Mouse (Mus musculus): ENCODE data around the gene Epha4. TPM values are rescaled to one million over a fixed set of nuclear protein-coding genes. Genes with fewer than 3 reads are reported as not detected.

Gene Epha4
- polyA plus RNA-seq, 1 experiment from 2014 or later: 63.6 TPM

DNA sequence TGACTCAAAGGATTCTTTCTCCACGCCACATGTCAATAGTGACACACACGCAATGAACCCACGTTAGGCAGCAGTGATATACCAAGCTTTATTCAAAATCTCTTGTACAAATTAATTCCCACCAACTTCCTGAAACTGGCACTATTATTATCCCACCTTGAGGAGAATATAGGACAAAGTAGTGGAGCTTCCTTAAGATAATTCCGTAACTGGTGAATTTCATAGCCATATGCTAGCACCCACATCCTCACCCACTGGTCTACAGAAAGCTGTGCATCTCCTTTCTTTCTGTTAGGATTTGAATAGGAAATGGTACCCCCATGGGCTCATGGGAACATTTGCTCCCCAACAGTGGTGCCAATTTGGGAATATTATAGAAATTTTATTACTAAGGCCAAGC lies 103.7 kb downstream of the Epha4 start:
- no peaks in the 10 kb centered on the region for H3K9me3 ChIP-seq
- H3K9ac ChIP-seq: no peak overlapping the region
- H3K36me3 ChIP-seq: no peaks in the 10 kb centered on the region
- ATAC-seq (ENCODE audit: insufficient number of reproducible peaks, insufficient read depth, low FRiP score, low TSS enrichment): no peak
- H3K4me1 ChIP-seq: peaks cover 8% of the 10 kb centered on the region
- H3K4me2 ChIP-seq (replicated peaks): no peak overlapping the region
- 91% methylated on average over 4 of the region's 4 CpGs for WGBS
- no peak overlapping the region for H3K4me3 ChIP-seq
- no peak overlapping the region for H3K27ac ChIP-seq
- H3K27me3 ChIP-seq: no peaks in the 10 kb centered on the region

DNA sequence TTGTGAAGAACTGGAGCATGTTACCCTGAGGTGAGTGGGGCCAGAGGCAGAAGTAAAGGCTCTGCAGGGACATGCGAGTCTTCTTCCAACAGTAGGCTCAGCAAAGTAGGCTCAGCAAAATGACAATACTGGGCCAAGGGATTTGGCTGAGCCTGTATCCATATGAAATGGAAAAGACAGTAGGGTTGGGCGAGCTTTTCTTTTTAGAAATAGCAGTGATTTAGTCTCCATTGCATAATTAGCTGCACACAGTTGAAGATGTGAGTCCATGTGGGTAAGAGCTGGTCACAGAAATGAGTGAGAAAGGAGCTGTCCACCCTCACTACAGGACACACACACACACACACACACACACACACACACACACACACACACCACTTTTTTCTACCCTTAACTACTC lies 104.2 kb downstream of the Epha4 start:
- Histone ChIP-seq H3K27ac (no peak overlapping the region), H3K4me2 (replicated peaks) (no peak overlapping the region), H3K4me3 (no peak overlapping the region), H3K27me3 (no peaks in the 10 kb centered on the region), H3K36me3 (no peaks in the 10 kb centered on the region), H3K9ac (no peak overlapping the region), H3K9me3 (no peaks in the 10 kb centered on the region), H3K4me1 (peaks cover 8% of the 10 kb centered on the region)
- no peak for ATAC-seq (ENCODE audit: insufficient number of reproducible peaks, insufficient read depth, low FRiP score, low TSS enrichment)
- 95% methylated on average over 2 of the region's 2 CpGs for WGBS

DNA sequence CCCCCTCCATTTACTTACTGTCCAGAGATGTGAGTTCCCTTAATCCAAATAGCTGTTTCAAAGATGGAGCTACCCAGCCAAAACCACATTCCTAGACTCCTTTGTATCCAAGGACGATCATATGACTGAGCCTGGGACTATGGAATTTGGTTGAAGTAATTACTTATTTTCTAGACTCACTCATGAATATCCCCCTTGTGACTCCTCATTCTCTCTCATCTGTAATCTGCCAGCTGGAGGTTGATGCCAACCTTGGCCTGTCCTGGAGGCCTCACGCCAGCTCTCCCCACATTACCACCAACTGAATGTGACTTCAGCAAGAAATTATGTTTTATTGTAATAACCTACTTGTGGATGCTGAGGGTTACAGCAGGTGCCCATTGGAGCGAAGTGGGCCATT lies 104.7 kb downstream of the Epha4 start:
- Histone ChIP-seq H3K36me3 (no peaks in the 10 kb centered on the region), H3K4me1 (peaks cover 13% of the 10 kb centered on the region), H3K4me2 (replicated peaks) (no peak overlapping the region), H3K9ac (no peak overlapping the region), H3K27me3 (no peaks in the 10 kb centered on the region), H3K27ac (no peak overlapping the region), H3K4me3 (no peak overlapping the region), H3K9me3 (no peaks in the 10 kb centered on the region)
- ATAC-seq (ENCODE audit: insufficient number of reproducible peaks, insufficient read depth, low FRiP score, low TSS enrichment): no peak
- WGBS: 88% methylated on average over 3 of the region's 3 CpGs

DNA sequence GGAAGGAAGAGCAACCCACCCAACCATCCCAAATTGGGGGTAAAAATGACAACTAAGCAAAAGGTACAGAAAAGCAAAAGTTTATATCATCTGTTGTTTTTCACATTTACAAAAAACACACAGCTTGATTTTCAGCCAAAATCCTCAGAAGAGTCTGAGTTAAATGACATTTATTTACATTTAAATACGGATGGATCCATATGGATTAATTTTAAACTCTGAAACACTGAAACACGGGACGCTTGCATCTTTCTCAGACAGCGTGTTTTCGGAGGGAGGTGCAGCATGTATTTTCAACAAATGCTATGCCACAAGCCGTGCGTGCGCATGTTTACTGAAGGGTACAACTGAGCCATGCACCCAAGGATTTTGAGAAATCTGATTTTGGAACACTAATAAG lies 105.4 kb downstream of the Epha4 start:
- Histone ChIP-seq H3K27ac (no peak overlapping the region), H3K4me2 (replicated peaks) (no peak overlapping the region), H3K9me3 (no peaks in the 10 kb centered on the region), H3K36me3 (no peaks in the 10 kb centered on the region), H3K4me1 (peaks cover 19% of the 10 kb centered on the region), H3K4me3 (no peak overlapping the region), H3K9ac (no peak overlapping the region), H3K27me3 (no peaks in the 10 kb centered on the region)
- WGBS: 89% methylated on average over 8 of the region's 8 CpGs
- ATAC-seq (ENCODE audit: insufficient number of reproducible peaks, insufficient read depth, low FRiP score, low TSS enrichment): no peak

DNA sequence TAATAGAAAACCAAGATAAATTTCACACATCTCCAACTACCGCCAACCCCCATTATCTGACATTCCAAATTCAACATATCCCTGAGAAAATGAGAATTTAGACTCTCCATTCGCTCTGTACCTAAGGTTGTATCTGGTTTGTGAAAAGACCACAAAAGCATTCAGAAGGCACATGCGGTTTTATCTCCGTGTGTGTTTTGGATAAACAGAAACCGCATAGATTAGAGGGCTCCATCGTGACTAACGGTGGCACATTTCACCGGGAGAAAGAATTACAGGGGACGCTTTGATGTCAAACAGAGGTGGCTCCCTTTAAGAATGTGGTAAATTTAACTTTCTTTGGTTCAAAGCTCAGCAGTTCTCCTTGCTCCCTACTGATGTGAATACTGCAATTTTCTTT lies 107.5 kb downstream of the Epha4 start:
- Histone ChIP-seq H3K27ac (no peak overlapping the region), H3K9ac (no peak overlapping the region), H3K27me3 (no peaks in the 10 kb centered on the region), H3K4me3 (no peak overlapping the region), H3K36me3 (no peaks in the 10 kb centered on the region), H3K4me1 (peaks cover 39% of the 10 kb centered on the region), H3K4me2 (replicated peaks) (no peak overlapping the region), H3K9me3 (no peaks in the 10 kb centered on the region)
- ATAC-seq (ENCODE audit: insufficient number of reproducible peaks, insufficient read depth, low FRiP score, low TSS enrichment): no peak
- WGBS: 45% methylated on average over 9 of the region's 9 CpGs

DNA sequence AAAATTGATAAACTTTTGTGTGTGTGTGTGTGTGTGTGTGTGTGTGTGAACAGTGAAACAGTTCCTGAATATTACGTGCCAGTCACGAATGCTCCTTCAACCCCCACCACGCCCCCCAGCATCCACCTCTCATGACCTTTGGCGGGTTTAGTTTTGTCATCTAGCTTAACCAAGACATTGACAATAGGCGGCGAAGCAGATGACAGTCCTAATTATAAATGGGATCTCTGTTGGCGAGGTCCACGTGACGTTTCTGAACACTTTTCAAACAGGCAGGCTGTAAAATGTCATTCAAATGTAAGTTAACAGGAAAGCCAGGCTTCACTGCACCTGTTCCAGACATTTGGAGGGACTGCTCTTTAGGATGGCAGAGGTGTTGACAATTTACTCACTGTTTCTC lies 108.3 kb downstream of the Epha4 start:
- Histone ChIP-seq H3K4me1 (peaks cover 39% of the 10 kb centered on the region), H3K36me3 (no peaks in the 10 kb centered on the region), H3K27ac (no peak overlapping the region), H3K9ac (no peak overlapping the region), H3K4me3 (no peak overlapping the region), H3K4me2 (replicated peaks) (no peak overlapping the region), H3K27me3 (no peaks in the 10 kb centered on the region), H3K9me3 (no peaks in the 10 kb centered on the region)
- ATAC-seq (ENCODE audit: insufficient number of reproducible peaks, insufficient read depth, low FRiP score, low TSS enrichment): no peak
- 70% methylated on average over 9 of the region's 9 CpGs for WGBS

DNA sequence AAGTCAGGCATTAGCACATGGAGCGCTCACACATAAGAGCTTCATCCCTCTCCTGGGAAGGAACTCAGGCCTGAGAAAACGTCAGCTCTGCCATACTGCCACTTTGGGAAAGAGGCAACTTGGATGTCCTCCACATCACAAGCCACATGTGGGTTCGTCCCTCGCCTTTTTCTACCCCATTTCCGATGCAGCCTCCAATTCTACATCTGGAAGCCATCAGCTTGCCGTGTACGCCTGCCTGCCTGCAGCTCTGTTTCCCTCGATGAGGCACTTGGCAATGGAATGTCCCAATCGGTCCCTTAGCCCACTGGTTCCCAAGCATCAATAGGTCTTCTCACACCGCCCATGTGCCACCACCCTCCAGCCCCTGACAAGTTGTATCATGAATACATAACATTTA lies 110.4 kb downstream of the Epha4 start:
- Histone ChIP-seq H3K4me3 (no peak overlapping the region), H3K9me3 (no peaks in the 10 kb centered on the region), H3K4me2 (replicated peaks) (no peak overlapping the region), H3K36me3 (peaks cover 3% of the 10 kb centered on the region; the same call in 1 of the 2 replicates), H3K27ac (no peak overlapping the region), H3K27me3 (no peaks in the 10 kb centered on the region), H3K9ac (no peak overlapping the region), H3K4me1 (peaks cover 36% of the 10 kb centered on the region)
- ATAC-seq (ENCODE audit: insufficient number of reproducible peaks, insufficient read depth, low FRiP score, low TSS enrichment): no peak
- 29% methylated on average over 10 of the region's 10 CpGs for WGBS

DNA sequence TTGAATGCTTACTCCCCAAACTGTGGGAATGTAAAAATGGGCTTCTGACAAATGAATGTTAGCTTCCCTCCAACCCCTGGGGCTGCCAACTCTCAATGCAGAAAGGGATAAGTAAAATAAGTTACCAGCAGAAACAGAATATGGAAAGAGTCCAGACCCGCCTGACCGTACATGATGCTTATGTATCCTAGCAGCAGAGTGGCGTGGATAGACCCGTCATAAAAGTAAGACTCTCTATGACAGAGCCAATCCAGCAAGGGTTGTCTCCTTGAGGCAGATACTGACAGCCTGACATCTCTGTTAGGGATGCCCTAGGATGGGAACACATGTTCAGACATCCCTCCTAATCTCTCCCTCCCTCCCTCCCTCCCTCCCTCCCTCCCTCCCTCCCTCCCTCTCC lies 111.9 kb downstream of the Epha4 start:
- Histone ChIP-seq H3K4me1 (peaks cover 34% of the 10 kb centered on the region), H3K9ac (no peak overlapping the region), H3K4me3 (no peak overlapping the region), H3K27me3 (no peaks in the 10 kb centered on the region), H3K4me2 (replicated peaks) (no peak overlapping the region), H3K9me3 (no peaks in the 10 kb centered on the region), H3K36me3 (peaks cover 11% of the 10 kb centered on the region; the same call in 1 of the 2 replicates), H3K27ac (no peak overlapping the region)
- WGBS: 72% methylated on average over 4 of the region's 4 CpGs
- no peak for ATAC-seq (ENCODE audit: insufficient number of reproducible peaks, insufficient read depth, low FRiP score, low TSS enrichment)

DNA sequence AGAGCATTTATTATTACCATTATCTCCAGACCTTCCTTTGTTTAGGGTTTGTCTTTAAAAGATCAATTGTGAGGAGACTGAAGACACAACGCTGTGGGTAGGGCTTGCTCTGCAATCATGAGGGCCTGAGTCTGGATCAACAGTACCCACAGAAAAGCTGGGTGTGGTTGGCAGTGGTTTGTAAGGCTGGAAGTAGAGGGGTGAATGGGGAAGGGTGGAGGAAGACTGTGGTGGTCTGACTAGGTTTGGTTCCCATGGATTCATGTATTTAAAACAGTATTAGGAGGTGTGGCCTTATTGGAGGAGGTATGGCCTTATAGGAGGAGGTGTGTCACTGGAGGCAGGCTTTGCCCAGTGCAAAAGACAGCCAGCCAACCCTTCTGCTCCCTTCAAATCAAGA lies 113.4 kb downstream of the Epha4 start:
- ATAC-seq (ENCODE audit: insufficient number of reproducible peaks, insufficient read depth, low FRiP score, low TSS enrichment): no peak
- peaks cover 18% of the 10 kb centered on the region for H3K36me3 ChIP-seq
- 72% methylated on average over 1 of the region's 1 CpGs for WGBS
- H3K27ac ChIP-seq: no peak overlapping the region
- no peaks in the 10 kb centered on the region for H3K27me3 ChIP-seq
- no peak overlapping the region for H3K9ac ChIP-seq
- H3K4me2 ChIP-seq (replicated peaks): no peak overlapping the region
- peaks cover 31% of the 10 kb centered on the region for H3K4me1 ChIP-seq
- no peaks in the 10 kb centered on the region for H3K9me3 ChIP-seq
- H3K4me3 ChIP-seq: no peak overlapping the region

DNA sequence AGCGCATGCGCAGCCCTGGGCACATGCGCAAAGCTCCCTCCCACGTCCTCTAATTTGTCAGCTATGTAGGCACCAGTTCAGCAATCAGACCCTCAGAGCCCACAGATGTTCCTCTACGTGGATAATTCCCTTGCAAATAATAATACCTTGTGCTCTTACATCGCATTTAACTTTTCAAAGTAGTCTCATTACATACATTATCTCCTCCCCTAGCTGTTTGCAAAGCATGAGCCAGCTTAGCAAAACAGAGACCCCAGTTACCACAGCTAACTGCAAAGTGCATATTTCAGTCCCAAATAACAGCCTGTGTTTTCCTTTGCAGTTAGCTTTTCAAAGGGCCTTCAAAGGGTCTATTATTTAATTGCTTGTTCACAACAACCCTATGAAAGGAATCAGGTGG lies 123.3 kb downstream of the Epha4 start:
- H3K9ac ChIP-seq: no peak overlapping the region
- no peak for ATAC-seq (ENCODE audit: insufficient number of reproducible peaks, insufficient read depth, low FRiP score, low TSS enrichment)
- H3K36me3 ChIP-seq: peaks cover 18% of the 10 kb centered on the region; the same call in 1 of the 2 replicates
- H3K27ac ChIP-seq: no peak overlapping the region
- H3K9me3 ChIP-seq: no peaks in the 10 kb centered on the region
- peaks cover 15% of the 10 kb centered on the region for H3K4me1 ChIP-seq
- no peak overlapping the region for H3K4me3 ChIP-seq
- H3K4me2 ChIP-seq (replicated peaks): no peak overlapping the region
- WGBS: 76% methylated on average over 6 of the region's 6 CpGs
- H3K27me3 ChIP-seq: no peaks in the 10 kb centered on the region

DNA sequence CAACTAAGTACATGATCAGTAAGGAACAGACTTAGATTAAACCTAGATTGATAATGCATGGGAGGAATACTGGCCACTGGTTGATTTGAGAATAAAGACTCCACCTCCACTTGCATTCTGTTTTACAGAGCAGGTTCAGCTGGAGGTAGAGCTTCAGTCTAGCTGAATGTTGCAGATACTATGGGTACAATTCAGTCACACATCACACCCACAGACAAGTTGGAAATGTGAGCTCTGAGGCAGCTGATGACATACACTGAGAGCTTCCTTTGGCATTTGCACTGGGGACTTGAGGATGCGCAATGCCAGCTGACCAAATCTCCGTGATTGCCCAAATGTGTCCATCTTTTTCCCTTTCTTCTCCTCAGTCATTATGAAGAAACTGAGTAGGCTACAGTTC lies 125.8 kb downstream of the Epha4 start:
- no peaks in the 10 kb centered on the region for H3K9me3 ChIP-seq
- ATAC-seq (ENCODE audit: insufficient number of reproducible peaks, insufficient read depth, low FRiP score, low TSS enrichment): no peak
- H3K4me3 ChIP-seq: no peak overlapping the region
- no peak overlapping the region for H3K27ac ChIP-seq
- no peak overlapping the region for H3K4me2 ChIP-seq (replicated peaks)
- no peak overlapping the region for H3K9ac ChIP-seq
- peaks cover 18% of the 10 kb centered on the region; the same call in 1 of the 2 replicates for H3K36me3 ChIP-seq
- H3K4me1 ChIP-seq: peaks cover 13% of the 10 kb centered on the region
- no peaks in the 10 kb centered on the region for H3K27me3 ChIP-seq
- 82% methylated on average over 2 of the region's 2 CpGs for WGBS

DNA sequence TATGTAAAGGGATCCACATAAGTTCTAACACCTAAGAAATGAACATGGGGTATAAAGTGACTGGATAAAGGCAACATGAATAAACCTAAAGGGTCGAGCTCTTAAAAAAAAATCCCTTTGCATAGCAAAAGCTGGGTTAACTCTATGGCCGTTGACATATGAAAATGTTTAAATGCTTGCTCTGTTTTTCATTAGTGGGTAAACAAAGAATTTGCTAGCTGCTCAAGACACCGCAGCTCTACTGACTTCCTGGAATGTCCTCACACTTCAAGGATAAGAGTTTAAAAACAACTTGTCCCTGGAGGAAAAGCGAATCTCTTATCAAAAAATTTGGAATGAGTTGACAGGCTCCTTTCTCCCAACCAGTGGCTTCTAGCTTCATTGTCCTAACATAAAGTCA lies 126.3 kb downstream of the Epha4 start:
- H3K36me3 ChIP-seq: peaks cover 18% of the 10 kb centered on the region; the same call in 1 of the 2 replicates
- H3K27me3 ChIP-seq: no peaks in the 10 kb centered on the region
- H3K9me3 ChIP-seq: no peaks in the 10 kb centered on the region
- H3K27ac ChIP-seq: no peak overlapping the region
- no peak overlapping the region for H3K4me2 ChIP-seq (replicated peaks)
- whole genome bisulfite sequencing: 31% methylated on average over 4 of the region's 4 CpGs
- no peak overlapping the region for H3K4me3 ChIP-seq
- no peak for ATAC-seq (ENCODE audit: insufficient number of reproducible peaks, insufficient read depth, low FRiP score, low TSS enrichment)
- H3K9ac ChIP-seq: no peak overlapping the region
- peaks cover 15% of the 10 kb centered on the region for H3K4me1 ChIP-seq

DNA sequence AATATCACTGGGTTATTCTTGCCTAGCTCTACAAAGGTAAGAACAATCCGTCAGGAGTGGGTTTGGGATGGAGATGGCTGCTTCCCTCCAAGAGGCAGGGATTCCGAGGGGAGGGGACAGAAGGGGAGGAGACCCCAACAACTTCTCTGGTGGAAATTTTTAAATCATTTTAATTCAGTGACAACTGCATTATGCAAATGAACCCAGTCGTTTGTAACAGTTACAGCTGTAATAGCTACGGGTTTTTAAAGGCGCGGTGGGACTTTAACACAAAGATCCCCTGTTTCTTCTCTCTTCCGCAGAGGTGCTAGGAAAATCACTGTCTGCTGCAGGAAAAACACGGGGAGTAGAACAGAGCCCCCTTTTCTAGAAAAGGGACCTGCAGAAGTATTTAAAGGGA lies 129.3 kb downstream of the Epha4 start:
- no peak for ATAC-seq (ENCODE audit: insufficient number of reproducible peaks, insufficient read depth, low FRiP score, low TSS enrichment)
- Histone ChIP-seq H3K27me3 (no peaks in the 10 kb centered on the region), H3K27ac (no peak overlapping the region), H3K4me2 (replicated peaks) (no peak overlapping the region), H3K36me3 (peaks cover 26% of the 10 kb centered on the region; the same call in 1 of the 2 replicates), H3K4me1 (peaks cover 16% of the 10 kb centered on the region), H3K9me3 (no peaks in the 10 kb centered on the region), H3K9ac (no peak overlapping the region), H3K4me3 (no peak overlapping the region)
- WGBS: 61% methylated on average over 8 of the region's 8 CpGs
